Mouse (Mus musculus): ENCODE measurements around the gene Gm29049.
"Not testable (repeated sequence)": the region's sequence is repeated elsewhere in the genome, so short reads cannot be mapped to it uniquely, and the experiment has no call there.

The Gm29049 gene

DNA sequence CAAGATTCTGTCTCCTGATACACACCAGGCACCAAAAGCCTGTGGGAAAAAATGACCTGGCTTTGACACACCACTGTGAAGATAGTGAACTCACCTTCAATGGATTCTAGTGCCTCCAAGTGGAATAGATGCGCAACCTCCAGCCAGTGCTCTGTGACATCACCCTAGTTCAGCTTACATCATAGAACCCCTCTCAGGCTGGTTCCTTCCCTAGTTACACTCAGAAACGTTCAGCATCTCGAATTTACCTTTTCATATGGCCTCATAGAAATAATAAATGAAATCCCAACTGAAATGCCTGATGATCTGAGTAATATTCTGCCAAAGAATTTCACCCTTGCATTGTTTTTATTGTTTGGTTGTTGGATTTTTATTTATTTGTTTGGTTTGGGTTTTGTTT is at the start of gene Gm29049:
Gm29049 (minus strand) TSS at position 101 of the 400 bp plus-strand sequence.
- not testable (repeated sequence) for DNase-seq (ENCODE audit: low spot score in 2 of 2)

Data from frontal cortex, postnatal 14 days (tissue).